Mouse (Mus musculus): ENCODE data around the gene Simc1.

GRCm38 (mm10) chr13:54469012-54469354 is 34.6 kb upstream of the Simc1 start:
- TF ChIP-seq ELF1 (IDR thresholded peaks at IDR 0.05; ENCODE audit: low read depth, low read length) = no peak
- no peak for TF ChIP-seq CTCF (conservative IDR thresholded peaks at IDR 0.05 in 1 of 2, IDR thresholded peaks at IDR 0.05 in 1 of 2; ENCODE audit: low read depth in 2 of 2, low read length in 2 of 2)
- TF ChIP-seq NELFE (IDR thresholded peaks at IDR 0.05; ENCODE audit: low read depth, low read length) = no peak
- TF ChIP-seq EP300 (IDR thresholded peaks at IDR 0.05; ENCODE audit: low read length) = no peak
- peak; percentile 15; the same call in 1 of the 2 replicates for TF ChIP-seq CHD2 (IDR thresholded peaks at IDR 0.05; ENCODE audit: low read length)
- no peak for TF ChIP-seq TBP (conservative IDR thresholded peaks at IDR 0.05; ENCODE audit: low read depth, low read length)
- no peak for TF ChIP-seq POLR2A (IDR thresholded peaks at IDR 0.05; ENCODE audit: low read depth, low read length)
- TF ChIP-seq USF2 (conservative IDR thresholded peaks at IDR 0.05; ENCODE audit: low read depth, low read length) = no peak
- TF ChIP-seq USF1 (IDR thresholded peaks at IDR 0.05; ENCODE audit: low read depth, low read length) = no peak

All from CH12.LX (cell line).